Mouse (Mus musculus): ENCODE measurements around the gene Spire2. TPM values are rescaled to one million over a fixed set of nuclear protein-coding genes. Genes with fewer than 3 reads are reported as not detected.
A peak's percentile ranks its signal among the peaks of the same experiment; 100 is the strongest.

Gene Spire2
- polyA plus RNA-seq, 1 experiment = 36.4 TPM

DNA sequence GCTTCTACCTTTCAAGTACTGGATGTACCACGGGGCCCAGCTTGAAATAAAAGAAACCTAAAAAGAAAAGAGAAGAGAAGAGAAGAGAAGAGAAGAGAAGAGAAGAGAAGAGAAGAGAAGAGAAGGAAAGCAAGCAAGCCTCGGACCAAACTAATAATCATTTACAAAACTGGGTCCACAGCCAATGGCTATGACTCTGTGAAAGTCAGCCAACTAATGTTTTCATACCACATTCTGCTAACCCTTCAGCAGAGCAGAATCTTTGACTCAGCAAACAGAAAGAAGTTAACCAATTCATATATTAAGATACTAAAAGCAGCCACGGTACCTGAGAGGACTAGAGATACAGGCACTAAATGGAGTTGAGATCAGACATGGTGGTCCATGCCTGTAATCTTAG, 40.2 kb upstream of the Spire2 start:
- no peak for TF ChIP-seq CTCF (IDR thresholded peaks at IDR 0.05; ENCODE audit: borderline replicate concordance, insufficient read depth, low read depth, low read length)
- no peak for TF ChIP-seq POLR2A (IDR thresholded peaks at IDR 0.05; ENCODE audit: borderline replicate concordance, insufficient read depth, low read length)
- 89% methylated on average over 3 of the region's 3 CpGs for WGBS
- no peak overlapping the region for H3K4me3 ChIP-seq (replicated peaks; ENCODE audit: insufficient read depth, low read depth, low read length)
- H3K27me3 ChIP-seq (ENCODE audit: control insufficient read depth, insufficient read depth, low read length) = no peaks in the 10 kb centered on the region
- no peak overlapping the region for H3K27ac ChIP-seq (ENCODE audit: insufficient read depth, low read length)
- no peaks in the 10 kb centered on the region for H3K4me1 ChIP-seq (ENCODE audit: control insufficient read depth, insufficient read depth, low read length)
- no peak for DNase-seq

DNA sequence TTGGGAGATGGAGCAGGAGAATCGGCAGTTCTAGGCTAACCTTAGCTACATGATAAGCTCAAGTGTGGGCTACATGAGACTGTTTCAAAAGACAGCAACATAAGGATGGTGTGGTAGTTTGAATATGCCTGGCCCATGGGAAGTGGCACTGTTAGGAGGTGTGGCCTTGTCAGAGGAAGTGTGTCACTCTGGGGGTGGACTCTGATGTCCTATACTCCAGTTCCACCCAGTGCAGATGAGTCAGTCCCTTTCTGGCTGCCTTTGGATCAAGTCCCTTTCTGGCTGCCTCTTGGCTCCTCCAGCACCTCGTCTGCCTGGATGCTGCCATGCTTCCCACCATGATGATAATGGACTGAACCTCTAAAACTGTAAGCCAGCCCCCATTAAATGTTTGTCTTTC, 39.7 kb upstream of the Spire2 start:
- no peak overlapping the region for H3K4me3 ChIP-seq (replicated peaks; ENCODE audit: insufficient read depth, low read depth, low read length)
- no peak for TF ChIP-seq CTCF (IDR thresholded peaks at IDR 0.05; ENCODE audit: borderline replicate concordance, insufficient read depth, low read depth, low read length)
- TF ChIP-seq POLR2A (IDR thresholded peaks at IDR 0.05; ENCODE audit: borderline replicate concordance, insufficient read depth, low read length) = no peak
- no peaks in the 10 kb centered on the region for H3K27me3 ChIP-seq (ENCODE audit: control insufficient read depth, insufficient read depth, low read length)
- H3K4me1 ChIP-seq (ENCODE audit: control insufficient read depth, insufficient read depth, low read length) = no peaks in the 10 kb centered on the region
- WGBS = 81% methylated on average over 2 of the region's 2 CpGs
- H3K27ac ChIP-seq (ENCODE audit: insufficient read depth, low read length) = no peak overlapping the region
- no peak for DNase-seq

DNA sequence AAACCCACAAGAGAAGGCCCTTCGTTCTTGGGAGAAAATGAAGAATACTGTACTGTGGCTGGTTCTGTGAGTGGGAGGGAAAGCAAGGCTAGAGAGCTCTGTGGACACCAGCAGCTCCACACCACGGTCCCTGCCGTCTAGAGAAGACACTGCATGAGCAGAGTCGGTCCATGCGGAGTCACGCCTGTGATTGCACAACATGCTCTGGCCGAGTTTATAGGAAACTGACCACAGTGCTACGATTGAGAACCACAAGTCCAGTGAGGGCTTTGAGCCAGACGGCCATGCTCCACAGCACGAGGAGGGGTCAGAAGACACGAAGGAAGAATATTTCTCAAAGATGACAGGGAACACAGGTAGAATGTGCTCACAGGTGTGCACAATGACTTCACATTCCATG, 34.2 kb upstream of the Spire2 start:
- TF ChIP-seq CTCF (IDR thresholded peaks at IDR 0.05; ENCODE audit: borderline replicate concordance, insufficient read depth, low read depth, low read length) (no peak), POLR2A (IDR thresholded peaks at IDR 0.05; ENCODE audit: borderline replicate concordance, insufficient read depth, low read length) (no peak)
- H3K27me3 ChIP-seq (ENCODE audit: control insufficient read depth, insufficient read depth, low read length) = no peaks in the 10 kb centered on the region
- no peaks in the 10 kb centered on the region for H3K4me1 ChIP-seq (ENCODE audit: control insufficient read depth, insufficient read depth, low read length)
- 89% methylated on average over 11 of the region's 11 CpGs for WGBS
- DNase-seq = no peak
- no peak overlapping the region for H3K4me3 ChIP-seq (replicated peaks; ENCODE audit: insufficient read depth, low read depth, low read length)
- no peak overlapping the region for H3K27ac ChIP-seq (ENCODE audit: insufficient read depth, low read length)

DNA sequence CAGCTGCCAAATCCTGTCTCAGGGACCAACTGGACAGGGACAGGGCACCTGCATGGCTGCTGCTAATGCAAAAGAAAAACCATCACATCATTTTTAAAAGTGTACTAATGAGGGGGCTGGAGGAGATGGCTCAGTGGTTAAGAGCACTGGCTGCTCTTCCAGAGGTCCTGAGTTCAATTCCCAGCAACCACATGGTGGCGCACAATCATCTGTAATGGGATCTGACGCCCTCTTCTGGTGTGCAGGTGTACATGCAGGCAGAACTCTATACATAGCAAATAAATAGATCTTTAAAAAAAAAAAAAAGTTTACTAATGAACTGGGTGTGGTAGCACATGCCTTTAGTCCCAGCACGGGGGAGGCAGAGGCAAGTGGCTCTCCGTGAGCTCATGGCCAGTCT, 23.8 kb upstream of the Spire2 start:
- DNase-seq = no peak
- TF ChIP-seq CTCF (IDR thresholded peaks at IDR 0.05; ENCODE audit: borderline replicate concordance, insufficient read depth, low read depth, low read length) (no peak), POLR2A (IDR thresholded peaks at IDR 0.05; ENCODE audit: borderline replicate concordance, insufficient read depth, low read length) (no peak)
- no peaks in the 10 kb centered on the region for H3K4me1 ChIP-seq (ENCODE audit: control insufficient read depth, insufficient read depth, low read length)
- H3K27ac ChIP-seq (ENCODE audit: insufficient read depth, low read length) = no peak overlapping the region
- H3K4me3 ChIP-seq (replicated peaks; ENCODE audit: insufficient read depth, low read depth, low read length) = no peak overlapping the region
- H3K27me3 ChIP-seq (ENCODE audit: control insufficient read depth, insufficient read depth, low read length) = no peaks in the 10 kb centered on the region
- 68% methylated on average over 4 of the region's 4 CpGs for WGBS

DNA sequence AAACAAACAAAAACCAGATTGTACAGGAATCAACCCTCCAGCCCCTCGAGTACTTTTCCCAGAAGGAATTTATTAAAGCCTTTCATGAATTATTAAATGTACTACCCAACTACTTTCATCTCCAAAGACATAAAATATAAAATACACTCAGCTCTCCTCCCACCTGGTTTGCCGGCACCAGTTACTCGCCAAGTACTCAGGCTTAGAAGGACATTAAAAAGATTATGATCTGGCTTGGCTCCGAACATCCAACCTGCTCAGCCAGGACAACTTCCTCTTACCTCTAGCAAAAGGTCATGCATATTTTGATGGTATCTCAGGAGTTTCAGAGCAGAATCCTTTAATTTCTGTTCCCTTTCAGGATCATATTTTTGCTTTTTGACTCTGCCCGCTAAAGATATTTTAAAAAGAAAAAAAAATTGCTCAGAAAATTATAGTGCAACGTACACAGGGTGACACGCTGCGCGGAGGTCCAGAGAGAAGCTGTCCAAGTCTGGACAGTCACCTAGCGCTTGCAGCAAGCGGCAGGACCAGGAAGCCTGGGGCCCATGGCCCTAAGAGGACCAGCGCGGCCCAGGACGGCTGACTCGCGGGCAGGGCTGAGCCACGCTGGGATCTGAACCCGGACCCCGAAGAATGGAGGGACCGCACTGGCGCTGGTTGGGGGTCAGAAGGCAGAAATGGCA, 14.6 kb upstream of the Spire2 start:
- no peak for DNase-seq
- Histone ChIP-seq H3K4me1 (ENCODE audit: control insufficient read depth, insufficient read depth, low read length) (peaks cover 3% of the 10 kb centered on the region; the same call in 1 of the 2 replicates), H3K27me3 (ENCODE audit: control insufficient read depth, insufficient read depth, low read length) (no peaks in the 10 kb centered on the region), H3K4me3 (replicated peaks; ENCODE audit: insufficient read depth, low read depth, low read length) (peak overlapping the region; percentile 56), H3K27ac (ENCODE audit: insufficient read depth, low read length) (no peak overlapping the region)
- TF ChIP-seq CTCF (IDR thresholded peaks at IDR 0.05; ENCODE audit: borderline replicate concordance, insufficient read depth, low read depth, low read length) (no peak), POLR2A (IDR thresholded peaks at IDR 0.05; ENCODE audit: borderline replicate concordance, insufficient read depth, low read length) (no peak)
- 6% methylated on average over 21 of the region's 21 CpGs for WGBS

DNA sequence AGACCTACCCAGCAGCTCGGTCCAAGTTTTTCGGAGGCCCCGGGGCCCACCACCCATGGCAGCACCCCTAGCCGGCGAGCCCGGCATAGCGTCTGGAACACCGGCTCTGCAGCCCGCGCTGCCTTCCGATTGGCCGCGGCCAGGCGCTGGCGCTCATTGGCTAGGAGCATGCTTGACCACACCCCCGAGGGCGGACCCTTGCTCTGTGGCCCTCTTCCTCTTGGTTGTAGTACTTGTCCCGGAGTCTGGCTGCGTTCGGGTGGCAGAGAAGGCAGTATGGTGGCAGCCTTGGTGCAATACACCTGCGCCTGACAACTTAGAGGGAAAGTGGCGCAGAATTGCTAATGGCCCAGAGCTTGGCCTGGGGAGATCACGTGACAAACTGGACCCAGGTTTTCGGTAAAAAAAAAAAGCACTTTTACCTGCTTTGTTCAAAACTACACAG, 14.0 kb upstream of the Spire2 start, which contains the start of gene Fanca:
TSS of gene Fanca (minus strand) at position 110 of the 445 bp plus-strand sequence.
- Histone ChIP-seq H3K4me3 (replicated peaks; ENCODE audit: insufficient read depth, low read depth, low read length) (peak within 1 kb of the TSS; percentile 56), H3K4me1 (ENCODE audit: control insufficient read depth, insufficient read depth, low read length) (peaks cover 3% of the 10 kb centered on the region; the same call in 1 of the 2 replicates), H3K27me3 (ENCODE audit: control insufficient read depth, insufficient read depth, low read length) (no peaks in the 10 kb centered on the region), H3K27ac (ENCODE audit: insufficient read depth, low read length) (no peak within 1 kb of the TSS)
- TF ChIP-seq POLR2A (IDR thresholded peaks at IDR 0.05; ENCODE audit: borderline replicate concordance, insufficient read depth, low read length) (peak; percentile 42; the same call in 1 of the 2 replicates), CTCF (IDR thresholded peaks at IDR 0.05; ENCODE audit: borderline replicate concordance, insufficient read depth, low read depth, low read length) (peak; percentile 27; the same call in 1 of the 2 replicates)
- DNase-seq = peak; percentile 93
- under 1% methylated on average over 24 of the region's 24 CpGs for WGBS

DNA sequence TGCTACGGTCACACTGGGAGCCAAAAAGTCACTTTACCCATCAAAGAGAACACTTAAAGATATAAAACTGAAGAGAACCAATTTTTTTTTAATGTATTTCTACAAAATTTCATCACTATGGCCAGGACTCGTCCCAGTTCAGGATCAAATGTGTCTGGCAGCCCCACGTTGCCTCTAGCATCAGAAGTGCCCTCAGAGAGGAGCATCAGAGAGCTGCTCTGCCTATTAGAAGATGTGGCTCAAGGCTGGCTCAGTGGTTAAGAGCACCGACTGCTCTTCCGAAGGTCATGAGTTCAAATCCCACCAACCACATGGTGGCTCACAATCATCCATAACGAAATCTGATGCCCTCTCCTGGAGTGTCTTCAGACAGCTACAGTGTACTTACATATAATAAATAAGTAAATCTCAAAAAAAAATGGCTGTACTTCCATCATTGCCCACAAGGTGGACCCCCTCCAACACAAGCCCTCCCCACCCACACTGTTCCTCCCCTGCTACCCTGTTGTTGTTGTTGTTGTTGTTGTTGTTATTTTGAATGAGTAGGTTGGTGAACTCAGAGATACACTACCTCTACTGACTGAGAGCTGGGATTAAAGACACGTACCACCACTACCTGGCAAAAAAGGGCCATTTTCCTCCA, 12.9 kb upstream of the Spire2 start:
- DNase-seq = peak; percentile 34 to 50
- Histone ChIP-seq H3K27ac (ENCODE audit: insufficient read depth, low read length) (no peak overlapping the region), H3K27me3 (ENCODE audit: control insufficient read depth, insufficient read depth, low read length) (no peaks in the 10 kb centered on the region), H3K4me1 (ENCODE audit: control insufficient read depth, insufficient read depth, low read length) (peaks cover 3% of the 10 kb centered on the region; the same call in 1 of the 2 replicates), H3K4me3 (replicated peaks; ENCODE audit: insufficient read depth, low read depth, low read length) (no peak overlapping the region)
- no peak for TF ChIP-seq POLR2A (IDR thresholded peaks at IDR 0.05; ENCODE audit: borderline replicate concordance, insufficient read depth, low read length)
- peak; percentile 70; the same call in 1 of the 2 replicates for TF ChIP-seq CTCF (IDR thresholded peaks at IDR 0.05; ENCODE audit: borderline replicate concordance, insufficient read depth, low read depth, low read length)
- 30% methylated on average over 7 of the region's 7 CpGs for WGBS

DNA sequence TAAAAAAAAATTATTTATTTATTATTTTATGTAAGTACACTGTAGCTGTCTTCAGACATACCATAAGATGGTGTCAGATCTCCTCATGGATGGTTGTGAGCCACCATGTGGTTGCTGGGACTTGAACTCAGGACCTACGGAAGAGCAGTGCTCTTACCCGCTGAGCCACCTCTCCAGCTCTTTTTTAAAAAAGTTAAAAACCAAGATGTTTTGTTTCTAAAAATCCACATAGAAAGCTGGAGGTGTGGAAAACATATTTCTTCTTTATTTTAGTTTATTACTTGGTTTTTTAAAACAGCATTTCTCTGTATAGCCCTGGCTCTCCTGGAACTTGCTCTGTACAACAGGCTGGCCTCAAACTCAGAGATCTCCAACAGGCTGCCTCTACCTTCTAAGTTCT, 4.0 kb upstream of the Spire2 start:
- H3K4me1 ChIP-seq (ENCODE audit: control insufficient read depth, insufficient read depth, low read length) = no peaks in the 10 kb centered on the region
- no peak overlapping the region for H3K4me3 ChIP-seq (replicated peaks; ENCODE audit: insufficient read depth, low read depth, low read length)
- 97% methylated on average over 2 of the region's 2 CpGs for WGBS
- TF ChIP-seq POLR2A (IDR thresholded peaks at IDR 0.05; ENCODE audit: borderline replicate concordance, insufficient read depth, low read length) (no peak), CTCF (IDR thresholded peaks at IDR 0.05; ENCODE audit: borderline replicate concordance, insufficient read depth, low read depth, low read length) (no peak)
- no peak for DNase-seq
- H3K27me3 ChIP-seq (ENCODE audit: control insufficient read depth, insufficient read depth, low read length) = no peaks in the 10 kb centered on the region
- no peak overlapping the region for H3K27ac ChIP-seq (ENCODE audit: insufficient read depth, low read length)

Data from cerebellum, adult 2 months (tissue).